Mouse (Mus musculus) adrenal gland, postnatal 25 days (tissue): ENCODE results near the gene Nudt13. TPM values are rescaled to one million over a fixed set of nuclear protein-coding genes. Genes with fewer than 3 reads are reported as not detected.
A peak's percentile ranks its signal among the peaks of the same experiment; 100 is the strongest.
"Not testable (repeated sequence)": the region's sequence is repeated elsewhere in the genome, so short reads cannot be mapped to it uniquely, and the experiment has no call there.

ENCODE experiments used
- DNase-seq: peaks from one replicate; pipeline ENCODE4 v3.0.0; 2021; ENCODE audit warnings: mixed read lengths
- long read RNA-seq: library from polyadenylated mRNA; stranded (forward); transcript quantifications from one replicate; pipeline ENCODE4 v2.0.0, GENCODE M21; 2021
- total RNA-seq: library from RNA; stranded (reverse); gene quantifications from 2 replicates; pipeline ENCODE4 v1.2.3, GENCODE M21; 2021

The Nudt13 gene
- total RNA-seq: 41.4 and 59.6 TPM in 2 replicates
- long read RNA-seq, transcript Nudt13-201 (9 exons, 2,494 nt): major isoform, 16 of 32 reads
- long read RNA-seq, partial matches to known transcripts: 6 of 32 reads
- long read RNA-seq, other reads (novel, unspliced or antisense): 8 of 32 reads

- peak; percentile 63 for DNase-seq
Observed at GRCm38 (mm10) chr14:20294117-20294892, at the start of gene Nudt13. Gene Nudt13, plus strand, starts transcription at chr14:20294697.

GRCm38 (mm10) chr14:20245318-20245717 is 49.2 kb upstream of the Nudt13 start:
- DNase-seq: no peak

GRCm38 (mm10) chr14:20245861-20246260 is 48.6 kb upstream of the Nudt13 start:
- no peak for DNase-seq

- peak; percentile 68 for DNase-seq
Observed at GRCm38 (mm10) chr14:20246811-20247266, 47.7 kb upstream of the Nudt13 start.

DNA sequence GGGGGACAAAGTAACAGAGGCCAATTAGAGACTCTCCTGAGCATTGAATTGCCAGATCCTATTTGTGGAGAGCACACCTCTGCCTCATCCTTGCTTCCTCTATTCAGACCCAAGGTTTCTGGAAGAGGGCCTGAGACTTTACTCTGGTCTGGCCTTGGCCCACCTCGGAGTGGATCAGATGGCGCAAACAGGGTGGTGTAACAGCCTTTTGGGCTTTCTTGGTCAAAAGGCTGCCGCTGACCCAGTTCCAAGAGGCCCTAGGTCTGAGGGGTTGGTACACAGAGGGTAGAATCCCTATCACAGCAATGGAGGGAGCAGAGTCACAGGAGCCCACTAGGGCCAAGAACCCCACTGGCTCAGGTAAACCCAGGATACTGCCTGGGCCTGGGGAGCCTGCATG is 46.5 kb upstream of the Nudt13 start:
- DNase-seq: no peak

GRCm38 (mm10) chr14:20250237-20251171 is 44.0 kb upstream of the Nudt13 start:
- DNase-seq: peak; percentile 12

- peak; percentile 80 for DNase-seq
Observed at GRCm38 (mm10) chr14:20258185-20259113, 36.0 kb upstream of the Nudt13 start.

DNA sequence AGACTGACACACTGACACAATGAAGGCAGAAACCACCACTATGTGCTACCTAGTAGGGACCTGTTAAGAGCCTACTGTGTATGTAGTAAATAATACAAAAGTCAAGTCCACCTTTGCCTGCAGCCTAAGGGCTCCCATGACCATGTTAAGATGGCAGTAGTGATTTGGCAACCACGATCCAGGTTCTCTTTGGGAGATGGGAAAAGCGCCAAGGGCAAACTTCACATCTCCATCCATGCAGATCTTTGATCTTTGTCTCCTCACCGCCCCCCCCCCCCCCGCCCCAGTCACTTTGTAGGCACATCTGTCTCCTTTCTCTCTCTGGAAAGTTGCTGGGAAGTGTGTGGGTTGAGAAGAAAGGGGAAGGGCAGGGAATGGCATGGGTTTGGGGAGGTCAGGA is 32.2 kb upstream of the Nudt13 start:
- no peak for DNase-seq

DNA sequence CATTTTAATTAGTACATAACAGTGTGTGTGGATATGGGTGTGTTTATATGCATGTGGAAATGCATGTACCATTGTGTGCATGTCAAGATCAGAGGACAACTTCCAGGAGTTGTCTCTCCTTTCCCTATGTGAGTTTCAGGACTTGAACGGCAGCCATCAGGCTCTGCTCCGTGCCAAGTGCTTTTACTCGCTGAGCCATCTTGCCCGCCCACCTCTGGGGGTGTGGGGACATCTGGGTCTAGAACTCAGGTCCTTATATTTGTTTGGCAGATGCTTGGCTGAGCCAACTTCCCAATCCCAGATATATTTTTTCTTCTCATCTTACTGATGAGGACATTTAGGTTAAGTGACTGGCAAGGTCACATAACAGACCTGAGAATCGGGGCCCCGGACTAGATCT is 26.1 kb upstream of the Nudt13 start:
- DNase-seq: no peak

DNA sequence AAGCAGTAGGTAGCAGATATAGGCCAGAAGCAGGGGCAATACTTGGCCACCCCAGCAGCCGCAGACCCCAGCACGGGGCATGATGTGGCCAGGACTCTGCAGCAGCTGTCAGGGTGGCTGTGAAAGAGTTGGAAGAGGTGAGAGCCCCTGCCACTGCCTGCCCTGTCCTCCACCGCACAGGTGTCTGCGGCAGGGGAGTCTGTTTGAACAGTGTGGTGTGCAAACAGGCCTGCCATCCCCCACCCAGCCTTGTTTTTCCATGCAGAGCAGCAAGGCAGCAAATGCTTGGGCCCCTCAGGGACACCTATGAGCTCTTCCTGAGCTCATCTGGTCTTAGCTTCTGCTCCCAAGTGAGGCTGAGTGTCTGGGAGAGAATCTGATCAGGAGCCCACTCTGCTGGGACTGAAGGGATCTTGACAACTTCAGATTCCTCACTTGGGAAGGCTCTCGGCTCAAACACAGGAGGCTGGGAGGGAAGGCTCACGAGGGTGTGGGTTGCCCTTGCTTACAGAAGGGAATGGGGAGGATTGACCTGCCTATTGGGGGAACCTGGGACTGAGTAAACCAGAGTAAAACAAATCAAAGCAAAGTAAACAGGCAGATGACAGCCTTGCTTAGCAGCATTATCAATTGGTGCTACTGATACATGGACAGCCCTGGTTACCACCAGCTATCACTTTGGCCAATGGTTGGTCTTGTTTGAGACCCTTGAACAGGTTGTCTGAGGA is 25.3 kb upstream of the Nudt13 start, which contains the start of gene Kcnk16:
TSS of gene Kcnk16 (minus strand) at position 118 of the 728 bp plus-strand sequence.
- DNase-seq: no peak

GRCm38 (mm10) chr14:20291391-20291790 is 3.1 kb upstream of the Nudt13 start:
- DNase-seq: no peak

DNA sequence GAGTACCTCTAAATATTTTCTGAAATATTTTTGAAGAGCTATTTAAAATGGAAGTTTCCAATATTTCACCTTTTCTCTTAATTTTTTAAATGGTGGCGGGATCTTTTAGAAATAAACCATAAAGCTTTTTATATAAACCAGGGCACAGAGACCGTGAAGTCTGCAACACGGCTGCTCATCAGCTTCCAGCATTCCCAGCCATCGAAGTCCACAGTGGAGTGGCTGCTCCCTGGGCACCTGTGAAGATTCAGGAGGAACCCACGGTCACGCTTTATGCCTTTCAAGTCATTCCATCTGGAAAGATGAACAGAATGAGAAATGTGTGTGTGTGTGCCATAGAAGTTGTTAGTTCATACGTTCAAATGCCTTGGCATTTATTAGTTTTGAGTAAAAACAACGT is 450 bp downstream of the Nudt13 start:
- DNase-seq: no peak

- no peak for DNase-seq
Observed at GRCm38 (mm10) chr14:20297616-20298015, 3.1 kb downstream of the Nudt13 start.

DNA sequence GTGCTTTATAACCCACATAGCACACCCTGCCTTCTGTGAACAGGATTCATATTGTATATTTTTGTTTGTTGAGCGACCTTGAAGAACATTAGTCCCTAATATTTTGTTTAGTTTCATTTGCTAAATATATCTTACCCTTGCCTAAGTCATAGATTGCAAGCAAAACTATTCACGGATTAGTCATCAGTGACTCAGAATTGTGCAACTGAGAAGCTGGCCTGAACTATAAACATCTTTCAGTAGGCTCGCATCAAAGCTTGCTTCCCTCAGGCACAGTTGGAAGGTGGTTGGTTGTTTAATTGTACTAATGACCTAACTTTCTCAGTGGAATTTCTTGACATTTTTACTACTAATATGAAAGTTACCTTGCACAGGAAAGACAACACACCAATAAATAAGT is 3.6 kb downstream of the Nudt13 start:
- no peak for DNase-seq

- not testable (repeated sequence) for DNase-seq
Observed at GRCm38 (mm10) chr14:20305085-20305484, 10.6 kb downstream of the Nudt13 start.

DNA sequence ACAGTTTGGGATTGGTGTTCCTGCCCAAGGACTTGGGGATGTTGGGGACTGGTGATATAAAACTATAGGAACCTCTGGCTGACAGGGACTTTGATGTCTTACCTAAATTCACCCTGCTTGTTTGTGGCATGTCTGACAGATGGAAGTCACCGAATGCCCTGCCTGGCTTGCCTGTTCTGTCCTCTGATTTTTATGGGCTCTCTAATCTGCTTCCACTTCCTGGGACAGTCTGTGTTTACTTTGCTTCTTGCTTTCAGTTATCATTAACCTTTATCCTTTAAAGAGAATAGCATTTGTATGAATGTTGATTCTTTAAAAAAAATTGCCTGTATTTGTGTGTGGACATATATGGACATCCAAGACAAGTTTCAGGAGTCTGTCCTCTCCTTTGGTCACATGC is 20.6 kb downstream of the Nudt13 start:
- DNase-seq: no peak

- peak; percentile 45 for DNase-seq
Observed at GRCm38 (mm10) chr14:20319420-20319819, 24.9 kb downstream of the Nudt13 start.

DNA sequence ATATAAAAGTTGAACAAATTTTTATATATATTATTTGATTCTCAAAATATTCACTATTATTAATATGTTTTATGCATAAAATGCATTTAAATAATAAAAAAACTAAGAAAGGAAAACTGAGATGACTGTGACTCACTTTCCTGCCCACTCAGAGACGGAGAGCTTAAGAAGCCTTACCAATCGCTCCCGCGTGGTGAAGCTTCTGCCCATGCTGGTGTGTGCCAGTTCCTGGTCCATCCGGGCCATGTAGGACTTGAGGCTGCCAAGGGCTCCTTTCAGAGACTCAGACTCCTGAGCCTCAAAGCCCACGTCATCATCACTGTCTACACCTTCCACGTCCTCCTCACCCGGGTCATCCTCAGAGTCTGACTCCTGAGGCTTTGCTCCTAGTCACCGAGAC is 29.7 kb downstream of the Nudt13 start:
- no peak for DNase-seq

DNA sequence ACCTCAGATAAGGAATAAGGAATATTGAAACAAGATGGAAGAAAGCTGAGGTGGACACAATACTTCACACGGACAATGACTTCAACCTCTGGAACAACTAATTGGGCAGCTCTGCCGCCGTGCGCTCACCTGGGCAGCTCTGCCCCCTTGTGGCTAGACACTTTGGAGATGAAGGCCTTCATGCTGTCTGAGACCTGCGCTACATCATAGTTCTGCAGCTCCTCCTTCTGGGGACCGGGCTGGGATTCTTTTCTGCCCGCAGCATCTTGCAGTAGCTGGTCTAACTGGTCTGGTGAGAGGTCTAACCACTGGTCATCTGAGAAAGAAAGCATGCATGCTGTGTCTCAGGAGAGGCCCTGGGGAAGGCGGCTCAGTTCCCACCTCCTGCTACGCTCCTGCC is 34.0 kb downstream of the Nudt13 start:
- no peak for DNase-seq

DNA sequence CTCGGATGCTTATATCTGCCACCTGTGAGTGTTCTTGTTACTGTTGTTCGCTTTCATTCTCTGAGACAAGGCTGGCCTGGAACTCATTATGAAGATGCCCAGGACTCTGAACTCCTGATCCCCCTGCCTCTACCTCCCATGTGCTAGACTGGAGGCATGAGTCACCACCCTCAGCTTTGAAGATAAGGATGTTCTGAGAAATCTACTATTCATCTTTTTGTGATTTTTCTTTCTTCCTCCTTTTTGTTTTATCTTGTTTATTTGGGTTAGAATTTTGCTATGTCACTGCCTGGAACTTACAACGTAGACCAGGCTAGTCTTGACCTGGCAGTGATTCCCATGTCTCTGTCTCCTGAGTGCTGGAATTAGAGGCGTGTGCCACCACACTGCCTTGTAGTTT is 36.8 kb downstream of the Nudt13 start:
- DNase-seq: no peak

- DNase-seq: no peak
Observed at GRCm38 (mm10) chr14:20339415-20339814, 44.9 kb downstream of the Nudt13 start.
